Comparison of ENCODE assay signal across 12 mouse cellular contexts in the genomic region with DNA sequence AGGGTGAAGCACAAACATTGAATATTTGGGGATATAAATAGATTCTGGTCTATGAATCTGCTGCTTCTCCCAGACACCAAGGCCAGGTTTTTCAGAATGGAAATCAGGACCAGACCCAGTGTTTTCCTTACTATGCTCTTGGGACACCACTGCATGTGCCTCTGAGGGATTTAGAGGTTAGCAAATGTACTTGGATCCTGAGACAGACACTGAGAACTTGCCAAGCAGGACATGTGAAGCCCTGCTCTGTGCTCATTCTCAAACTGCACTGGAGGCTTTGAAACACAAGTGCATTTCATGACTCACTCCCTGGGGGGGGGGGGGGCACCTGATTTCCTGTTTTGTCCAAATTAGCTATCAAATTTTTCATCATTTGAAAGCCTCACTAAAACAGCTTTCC. TPM values are rescaled to one million over a fixed set of nuclear protein-coding genes. Genes with fewer than 3 reads are reported as not detected.
DNase-seq lines count a peak whose midpoint lies in the region; ATAC-seq lines count a peak whose summit lies in the region.
"Had no signal": no experiment of that assay in that cellular context is flagged by ENCODE, and none has a peak within 500 bp of the region (broad histone marks: within the 10 kb centered on the region; RNA-seq: fewer than 3 reads in every experiment).

No protein-coding gene starts in this region.

- no peaks in the 10 kb centered on the region for H3K36me3 ChIP-seq in heart, embryonic 10.5 days
- no peaks in the 10 kb centered on the region for H3K36me3 ChIP-seq in forebrain, embryonic 14.5 days (ENCODE audit: control insufficient read depth, insufficient read depth, low read length)
- H3K36me3 ChIP-seq in midbrain, embryonic 16.5 days (ENCODE audit: control insufficient read depth, insufficient read depth, low read length) = no peaks in the 10 kb centered on the region

- H3K4me3 ChIP-seq in heart, embryonic 10.5 days = no peak overlapping the region
- H3K4me3 ChIP-seq in forebrain, embryonic 14.5 days (ENCODE audit: low read depth, low read length) = no peak overlapping the region
- H3K4me3 ChIP-seq in midbrain, embryonic 16.5 days (ENCODE audit: low read depth, low read length) = no peak overlapping the region

- peak; percentile 17 for DNase-seq in heart, adult 8-10 months (ENCODE audit: low spot score)
- no peak for DNase-seq in heart, embryonic 10.5 days (ENCODE audit: low spot score)
- DNase-seq in forebrain, embryonic 14.5 days (ENCODE audit: low spot score) = peak; percentile 5
- no peak for DNase-seq in spleen, postnatal 14 days (ENCODE audit: low spot score in 2 of 2)
- no peak for DNase-seq in frontal cortex, postnatal 10 days (ENCODE audit: low spot score in 2 of 2)
- no peak for DNase-seq in ovary, postnatal 10 days (ENCODE audit: low spot score)
- DNase-seq: kidney, postnatal 4 days; left cerebral cortex, postnatal 4 days; lung, postnatal 10 days had no signal

- no peak overlapping the region for H3K9ac ChIP-seq in forebrain, embryonic 14.5 days (ENCODE audit: low read length)
- H3K9ac ChIP-seq in midbrain, embryonic 16.5 days (ENCODE audit: low read depth, low read length) = no peak overlapping the region

- H3K27ac ChIP-seq in heart, embryonic 10.5 days = no peak overlapping the region
- H3K27ac ChIP-seq in forebrain, embryonic 14.5 days (ENCODE audit: low read depth, low read length) = peak overlapping the region; percentile 36; the same call in 1 of the 2 replicates
- peak overlapping the region; percentile 55 for H3K27ac ChIP-seq in midbrain, embryonic 16.5 days (ENCODE audit: low read length)

- H3K4me1 ChIP-seq in heart, embryonic 10.5 days = no peaks in the 10 kb centered on the region
- H3K4me1 ChIP-seq in forebrain, embryonic 14.5 days (ENCODE audit: control insufficient read depth, insufficient read depth, low read length) = no peaks in the 10 kb centered on the region; the same call in 1 of the 2 replicates
- peaks cover 4% of the 10 kb centered on the region; the same call in 1 of the 2 replicates for H3K4me1 ChIP-seq in midbrain, embryonic 16.5 days (ENCODE audit: control insufficient read depth, insufficient read depth, low read length)

- ATAC-seq in activated CD4-positive, CD25-positive, alpha-beta regulatory T cell, adult 4 months = peak; percentile 52
- ATAC-seq in forebrain, embryonic 14.5 days = no peak
- ATAC-seq in midbrain, embryonic 16.5 days = 0 out of 2 replicates have a peak, but pooled peaks have one; percentile 28

- H3K4me2 ChIP-seq in forebrain, embryonic 14.5 days (ENCODE audit: low read length) = peak overlapping the region; percentile 21; the same call in 1 of the 2 replicates
- H3K4me2 ChIP-seq in midbrain, embryonic 16.5 days (ENCODE audit: low read length) = peak overlapping the region; percentile 39

- peaks cover 12% of the 10 kb centered on the region; the same call in 1 of the 2 replicates for H3K27me3 ChIP-seq in heart, embryonic 10.5 days (ENCODE audit: insufficient read depth, poor library complexity, severe bottlenecking)
- H3K27me3 ChIP-seq in forebrain, embryonic 14.5 days (replicated peaks; ENCODE audit: control insufficient read depth, insufficient read depth, low read length) = no peaks in the 10 kb centered on the region
- no peaks in the 10 kb centered on the region for H3K27me3 ChIP-seq in midbrain, embryonic 16.5 days (ENCODE audit: control insufficient read depth, insufficient read depth, low read depth, low read length)

- no peaks in the 10 kb centered on the region for H3K9me3 ChIP-seq in heart, embryonic 10.5 days
- H3K9me3 ChIP-seq in forebrain, embryonic 14.5 days (replicated peaks; ENCODE audit: control insufficient read depth, low read length) = no peaks in the 10 kb centered on the region
- H3K9me3 ChIP-seq in midbrain, embryonic 16.5 days (replicated peaks; ENCODE audit: control insufficient read depth, low read length, poor library complexity, severe bottlenecking) = peaks cover 2% of the 10 kb centered on the region; the same call in 1 of the 2 replicates

RNA-seq across cellular contexts. Expression of a gene that starts 37.5 kb away (rescaled TPM):
- not detected for total RNA-seq in heart, adult 8-10 months (2022)
- polyA plus RNA-seq in heart, embryonic 10.5 days (2016; fragmentation: Nextera tagmentation; extraction: Ambion mirVana) = not detected in 2 replicates
- polyA plus RNA-seq in activated CD4-positive, CD25-positive, alpha-beta regulatory T cell, adult 4 months (2017; shearing (Covaris generic)) = not detected
- polyA plus RNA-seq in forebrain, embryonic 14.5 days (2014; fragmentation: Nextera tagmentation; extraction: Ambion mirVana) = 2.7 and 3.2 TPM in 2 replicates
- 6.0 and 7.4 TPM in 2 replicates for polyA plus RNA-seq in midbrain, embryonic 16.5 days (2015; fragmentation: Nextera tagmentation; extraction: Ambion mirVana)
- polyA plus RNA-seq: heart, embryonic 14.5 days had no signal

Comparison
In these comparisons a context has a peak if more than half of its experiments do, and no peak if none do; other contexts are left out.
1. DNase-seq: peak in heart, adult 8-10 months (single experiment) and forebrain, embryonic 14.5 days (single experiment); none in heart, embryonic 10.5 days (single experiment), spleen, postnatal 14 days (0 of 2), frontal cortex, postnatal 10 days (0 of 2) and ovary, postnatal 10 days (single experiment).